In genomic region chr15:12424187-12424586, GRCm38 (mm10) we compare ENCODE assay signal across 15 mouse cellular contexts.
DNase-seq lines count a peak whose midpoint lies in the region; ATAC-seq and TF ChIP-seq lines count a peak whose summit lies in the region.
"Had no signal": no experiment of that assay in that cellular context is flagged by ENCODE, and none has a peak within 500 bp of the region (broad histone marks: within the 10 kb centered on the region; RNA-seq: fewer than 3 reads in every experiment).

No protein-coding gene starts in this region.

- no peak for TF ChIP-seq POLR2A in small intestine, adult 2 months (IDR thresholded peaks at IDR 0.05; ENCODE audit: low read depth, low read length)

- no peaks in the 10 kb centered on the region for H3K9me3 ChIP-seq in heart, postnatal 0 days (replicated peaks; ENCODE audit: control insufficient read depth, low read length)
- H3K9me3 ChIP-seq in heart, embryonic 12.5 days (replicated peaks) = no peaks in the 10 kb centered on the region
- H3K9me3 ChIP-seq: intestine, embryonic 15.5 days; liver, embryonic 13.5 days; midbrain, embryonic 15.5 days had no signal

- no peaks in the 10 kb centered on the region for H3K4me1 ChIP-seq in heart, postnatal 0 days (ENCODE audit: control insufficient read depth, insufficient read depth)
- no peaks in the 10 kb centered on the region for H3K4me1 ChIP-seq in heart, embryonic 12.5 days (replicated peaks)
- peaks cover 2% of the 10 kb centered on the region; the same call in 1 of the 2 replicates for H3K4me1 ChIP-seq in small intestine, adult 2 months (ENCODE audit: control insufficient read depth, insufficient read depth, insufficient read length, low read length)
- H3K4me1 ChIP-seq: midbrain, embryonic 15.5 days had no signal

- peak overlapping the region; percentile 51; the same call in 1 of the 2 replicates for H3K27ac ChIP-seq in heart, postnatal 0 days (ENCODE audit: low read depth)
- H3K27ac ChIP-seq in heart, embryonic 12.5 days (ENCODE audit: poor library complexity, severe bottlenecking) = no peak overlapping the region
- peak overlapping the region; percentile 32; the same call in 1 of the 2 replicates for H3K27ac ChIP-seq in small intestine, adult 2 months (ENCODE audit: insufficient read depth, low read depth, low read length)
- H3K27ac ChIP-seq: intestine, embryonic 15.5 days; left cerebral cortex, adult 2 months; liver, embryonic 13.5 days; midbrain, embryonic 15.5 days had no signal

- no peak for DNase-seq in heart, postnatal 0 days (ENCODE audit: low spot score)
- DNase-seq in ES-CJ7 (ENCODE audit: low read depth, low spot score) = peak; percentile 74
- DNase-seq in frontal cortex, postnatal 36 days (ENCODE audit: low spot score in 2 of 2) = no peak
- no peak for DNase-seq in left cerebral cortex, adult 9 months (ENCODE audit: low spot score in 2 of 2)
- DNase-seq in adipocyte (ENCODE audit: low spot score) = no peak
- DNase-seq: cerebellum, postnatal 10 days; liver, embryonic 13.5 days; right cerebral cortex, postnatal 14 days had no signal

- H3K27me3 ChIP-seq in heart, postnatal 0 days (ENCODE audit: control insufficient read depth, insufficient read depth, low read length) = no peaks in the 10 kb centered on the region
- no peaks in the 10 kb centered on the region for H3K27me3 ChIP-seq in heart, embryonic 12.5 days (replicated peaks)
- H3K27me3 ChIP-seq in small intestine, adult 2 months (ENCODE audit: control insufficient read depth, insufficient read depth, low read length) = no peaks in the 10 kb centered on the region
- H3K27me3 ChIP-seq: intestine, embryonic 15.5 days; liver, embryonic 13.5 days; midbrain, embryonic 15.5 days had no signal

- no peak for TF ChIP-seq EP300 in heart, postnatal 0 days (IDR thresholded peaks at IDR 0.05; ENCODE audit: low read depth)

- no peak overlapping the region for H3K4me2 ChIP-seq in heart, postnatal 0 days (ENCODE audit: low read depth, low read length)
- H3K4me2 ChIP-seq in heart, embryonic 12.5 days = no peak overlapping the region
- H3K4me2 ChIP-seq: intestine, embryonic 15.5 days; liver, embryonic 13.5 days; midbrain, embryonic 15.5 days had no signal

- H3K36me3 ChIP-seq in heart, postnatal 0 days (replicated peaks; ENCODE audit: control insufficient read depth, insufficient read depth, low read length) = peaks cover 7% of the 10 kb centered on the region; the same call in 1 of the 2 replicates
- H3K36me3 ChIP-seq in heart, embryonic 12.5 days = no peaks in the 10 kb centered on the region
- no peaks in the 10 kb centered on the region for H3K36me3 ChIP-seq in small intestine, adult 2 months (ENCODE audit: control insufficient read depth, insufficient read depth, low read length)
- H3K36me3 ChIP-seq: intestine, embryonic 15.5 days; liver, embryonic 13.5 days; midbrain, embryonic 15.5 days had no signal

- H3K9ac ChIP-seq in heart, postnatal 0 days (replicated peaks; ENCODE audit: low read depth, low read length) = no peak overlapping the region
- H3K9ac ChIP-seq in heart, embryonic 12.5 days = no peak overlapping the region
- H3K9ac ChIP-seq: intestine, embryonic 15.5 days; liver, embryonic 13.5 days; midbrain, embryonic 15.5 days had no signal

- no peak overlapping the region for H3K4me3 ChIP-seq in heart, postnatal 0 days (ENCODE audit: low read depth, low read length)
- no peak overlapping the region for H3K4me3 ChIP-seq in heart, embryonic 12.5 days
- no peak overlapping the region for H3K4me3 ChIP-seq in small intestine, adult 2 months (ENCODE audit: low read depth, low read length)
- H3K4me3 ChIP-seq: intestine, embryonic 15.5 days; left cerebral cortex, adult 2 months; liver, embryonic 13.5 days; midbrain, embryonic 15.5 days had no signal

- no peak for TF ChIP-seq CTCF in heart, postnatal 0 days (IDR thresholded peaks at IDR 0.05; ENCODE audit: low read depth)
- no peak for TF ChIP-seq CTCF in small intestine, adult 2 months (IDR thresholded peaks at IDR 0.05; ENCODE audit: extremely low read depth, insufficient read length, insufficient replicate concordance, low read depth, low read length)

- 0 out of 2 replicates have a peak, but pooled peaks have one; percentile 14 for ATAC-seq in heart, postnatal 0 days (ENCODE audit: insufficient read depth, low read depth)
- ATAC-seq in heart, embryonic 12.5 days (ENCODE audit: insufficient number of reproducible peaks, low FRiP score) = no peak
- peak; percentile 65 to 79 for ATAC-seq in hematopoietic stem cell, adult 5-6 weeks (replicated peaks in 1 of 2; ENCODE audit: insufficient read depth in 1 of 2, low FRiP score in 2 of 2, low TSS enrichment in 1 of 2, low read depth in 1 of 2, poor library complexity in 2 of 2, severe bottlenecking in 2 of 2)
- ATAC-seq: forebrain, embryonic 14.5 days; intestine, embryonic 15.5 days; midbrain, embryonic 15.5 days had no signal

- 70% methylated on average over 5 of the region's 5 CpGs for WGBS in heart, postnatal 0 days
- WGBS in heart, embryonic 12.5 days = 71% methylated on average over 5 of the region's 5 CpGs
- 82% methylated on average over 5 of the region's 5 CpGs for whole genome bisulfite sequencing in small intestine, adult 2 months
